Mouse (Mus musculus): ENCODE data around the gene Tomm6.

DNA sequence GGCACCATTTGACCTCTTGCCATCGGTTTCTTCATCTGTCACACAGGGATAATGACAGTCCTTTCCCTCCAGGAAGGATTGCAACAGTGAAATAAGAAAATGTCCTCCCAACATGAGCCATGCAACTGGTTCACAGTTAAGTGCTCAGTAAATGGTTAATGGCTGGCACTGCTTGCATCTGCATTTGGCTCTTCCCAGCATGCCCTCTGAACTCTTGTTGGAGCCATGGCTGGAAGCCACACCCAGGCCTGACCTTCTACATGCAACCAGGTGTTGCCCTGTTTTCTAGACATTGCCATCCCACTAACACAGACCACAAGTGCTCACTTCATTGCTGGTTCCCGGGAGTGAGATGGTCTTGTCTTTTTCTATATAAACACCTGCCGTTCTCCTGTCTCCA is 19.8 kb upstream of the Tomm6 start:
- TF ChIP-seq CTCF (IDR thresholded peaks at IDR 0.05; ENCODE audit: extremely low read depth, insufficient read depth, low read length) (no peak), POLR2A (IDR thresholded peaks at IDR 0.05; ENCODE audit: extremely low read depth, insufficient read depth, low read length) (no peak)
